Mouse (Mus musculus): ENCODE measurements at regions not wholly inside any gene's neighbourhood (a gene's known extent, or its start where the extent isn't known, plus 50 kb on each side); places are given as distances from the start of the nearest gene placed in this dataset.

GRCm38 (mm10) chr6:54766485-54767112 lies 50.1 kb upstream of the Znrf2 start:
- TF ChIP-seq EP300 (IDR thresholded peaks at IDR 0.05; ENCODE audit: low read depth) (no peak), CTCF (IDR thresholded peaks at IDR 0.05; ENCODE audit: low read depth) (no peak)
- Histone ChIP-seq H3K4me2 (ENCODE audit: low read depth) (no peak overlapping the region), H3K4me3 (ENCODE audit: insufficient read depth in 1 of 2, low read depth in 2 of 2, low read length in 2 of 2) (no peak overlapping the region), H3K27ac (no peak overlapping the region), H3K36me3 (replicated peaks; ENCODE audit: control insufficient read depth, insufficient read depth, low read depth) (no peaks in the 10 kb centered on the region), H3K9ac (replicated peaks) (no peak overlapping the region), H3K9me3 (ENCODE audit: control insufficient read depth, low read length) (no peaks in the 10 kb centered on the region), H3K27me3 (ENCODE audit: control insufficient read depth, insufficient read depth, low read length) (no peaks in the 10 kb centered on the region), H3K4me1 (replicated peaks; ENCODE audit: control insufficient read depth in 2 of 2, insufficient read depth in 2 of 2, low read length in 1 of 2) (peaks cover 0 to 8% of the 10 kb centered on the region in 2 experiments; a peak in 2 of 4 replicates)
- no peak for ATAC-seq (ENCODE audit: insufficient read depth)
- DNase-seq (ENCODE audit: low read depth in 3 of 3, low spot score in 3 of 3) = no peak
- 46% methylated on average over 5 of the region's 5 CpGs for WGBS (ENCODE audit: insufficient replicate concordance)

Measured in liver, embryonic 14.5 days (tissue).